Mouse (Mus musculus) limb, embryonic 14.5 days (tissue): ENCODE data around the gene Tigit. TPM values are rescaled to one million over a fixed set of nuclear protein-coding genes. Genes with fewer than 3 reads are reported as not detected.

Source experiments
- ATAC-seq: fragments of 200-750 bp; cut with Nextera tagmentation; 2 replicates; pipeline ENCODE4 v1.8.0; 2017; ENCODE audit warnings: low read depth, moderate number of reproducible peaks, moderate TSS enrichment; ENCODE audit not compliant: low FRiP score
- DNase-seq: peaks from one replicate; pipeline ENCODE4 v3.0.0-alpha.2; 2015; ENCODE audit warnings: low spot score
- H3K27ac ChIP-seq: fragments of 300-500 bp; sonication (generic); replicated peaks from 2 replicates; pipeline ENCODE4 v1.5.1; 2014; ENCODE audit warnings: low read depth, mild to moderate bottlenecking, low read length, moderate library complexity, mixed read lengths
- H3K27me3 ChIP-seq: fragments of 300-500 bp; sonication (generic); 2 replicates; pipeline ENCODE4 v1.6.1; 2014; ENCODE audit warnings: low read length, mixed read lengths; ENCODE audit not compliant: control insufficient read depth, insufficient read depth
- H3K36me3 ChIP-seq: fragments of 300-500 bp; sonication (generic); 2 replicates; pipeline ENCODE4 v1.6.1; 2014; ENCODE audit warnings: mild to moderate bottlenecking, low read length, moderate library complexity, mixed read lengths; ENCODE audit not compliant: control insufficient read depth, insufficient read depth
- H3K4me1 ChIP-seq: fragments of 300-500 bp; sonication (generic); 2 replicates; pipeline ENCODE4 v1.6.1; 2014; ENCODE audit warnings: antibody characterized with exemption, low read length, mixed read lengths; ENCODE audit not compliant: control insufficient read depth, insufficient read depth
- H3K4me2 ChIP-seq: fragments of 300-500 bp; sonication (generic); replicated peaks from 2 replicates; pipeline ENCODE4 v1.6.1; 2014; ENCODE audit warnings: low read depth, mild to moderate bottlenecking, low read length, moderate library complexity; ENCODE audit not compliant: severe bottlenecking
- H3K4me3 ChIP-seq: fragments of 300-500 bp; sonication (generic); replicated peaks from 2 replicates; pipeline ENCODE4 v1.5.1; 2014; ENCODE audit warnings: low read length
- H3K9ac ChIP-seq: fragments of 300-500 bp; sonication (generic); 2 replicates; pipeline ENCODE4 v1.6.1; 2014; ENCODE audit warnings: mild to moderate bottlenecking, low read depth, low read length, moderate library complexity; ENCODE audit not compliant: severe bottlenecking
- H3K9me3 ChIP-seq: fragments of 300-500 bp; sonication (generic); 2 replicates; pipeline ENCODE4 v1.6.1; 2016; ENCODE audit warnings: low read length; ENCODE audit not compliant: control insufficient read depth
- POLR2A ChIP-seq: fragments of 200-500 bp; IDR thresholded peaks from 2 replicates; pipeline ENCODE4 v1.8.0; 2012; ENCODE audit warnings: inconsistent platforms, mild to moderate bottlenecking, moderate library complexity, borderline replicate concordance; ENCODE audit not compliant: insufficient read depth, insufficient read length; ENCODE audit errors: extremely low read depth
- WGBS: fragments of 180-500 bp; shearing (Covaris S2); extraction: QIAGEN DNeasy Blood & Tissue Kit; methylation state at CpG from one replicate; pipeline ENCODE4 v1.1.7; 2014; 5-methylcytosine and 5-hydroxymethylcytosine counted together
- polyA plus RNA-seq, 2 experiments: library from polyadenylated mRNA; depleted of rRNA in 1 of 2; stranded (reverse) in 1 of 2; unstranded in 1 of 2; fragments of >200 nt; fragmentation: Nextera tagmentation in 1 of 2; extraction: Ambion mirVana in 1 of 2; gene quantifications; 2 replicates each; pipeline versions ENCODE4 v1.2.1 to v1.2.3; 2012 to 2014

Tigit gene
- polyA plus RNA-seq, 2 experiments = not detected

- TF ChIP-seq POLR2A = no peak
- Histone ChIP-seq H3K4me1 (no peaks in the 10 kb centered on the region), H3K4me3 (no peak overlapping the region), H3K36me3 (no peaks in the 10 kb centered on the region), H3K27me3 (no peaks in the 10 kb centered on the region), H3K9ac (no peak overlapping the region), H3K9me3 (no peaks in the 10 kb centered on the region), H3K27ac (no peak overlapping the region), H3K4me2 (no peak overlapping the region)
- DNase-seq = no peak
- ATAC-seq = no peak
- WGBS = 93% methylated on average over 7 of the region's 7 CpGs
These were observed 33.8 kb upstream of the Tigit start for GRCm38 (mm10) chr16:43697772-43698171.

- 84% methylated on average over 7 of the region's 7 CpGs for WGBS
- no peaks in the 10 kb centered on the region for H3K36me3 ChIP-seq
- no peak overlapping the region for H3K27ac ChIP-seq
- no peaks in the 10 kb centered on the region for H3K4me1 ChIP-seq
- H3K4me3 ChIP-seq = no peak overlapping the region
- H3K27me3 ChIP-seq = no peaks in the 10 kb centered on the region
- no peak overlapping the region for H3K9ac ChIP-seq
- no peaks in the 10 kb centered on the region for H3K9me3 ChIP-seq
- H3K4me2 ChIP-seq = no peak overlapping the region
- ATAC-seq (no peak), DNase-seq (no peak)
- no peak for TF ChIP-seq POLR2A
These were observed 31.9 kb upstream of the Tigit start for GRCm38 (mm10) chr16:43695852-43696251.

- Histone ChIP-seq H3K27me3 (no peaks in the 10 kb centered on the region), H3K4me2 (no peak overlapping the region), H3K9me3 (no peaks in the 10 kb centered on the region), H3K4me3 (no peak overlapping the region), H3K4me1 (no peaks in the 10 kb centered on the region), H3K27ac (no peak overlapping the region), H3K36me3 (no peaks in the 10 kb centered on the region), H3K9ac (no peak overlapping the region)
- WGBS = 75% methylated on average over 11 of the region's 11 CpGs
- TF ChIP-seq POLR2A = no peak
- ATAC-seq (no peak), DNase-seq (no peak)
These were observed 30.2 kb upstream of the Tigit start for GRCm38 (mm10) chr16:43694104-43694503.

- Histone ChIP-seq H3K9me3 (no peaks in the 10 kb centered on the region), H3K4me1 (no peaks in the 10 kb centered on the region), H3K4me2 (no peak overlapping the region), H3K27ac (no peak overlapping the region), H3K4me3 (no peak overlapping the region), H3K36me3 (no peaks in the 10 kb centered on the region), H3K27me3 (no peaks in the 10 kb centered on the region), H3K9ac (no peak overlapping the region)
- WGBS = 87% methylated on average over 4 of the region's 4 CpGs
- ATAC-seq (no peak), DNase-seq (no peak)
- no peak for TF ChIP-seq POLR2A
These were observed 28.7 kb upstream of the Tigit start for GRCm38 (mm10) chr16:43692611-43693010.

GRCm38 (mm10) chr16:43691741-43692140 is 27.8 kb upstream of the Tigit start:
- H3K9me3 ChIP-seq = no peaks in the 10 kb centered on the region
- no peaks in the 10 kb centered on the region for H3K36me3 ChIP-seq
- no peak for TF ChIP-seq POLR2A
- no peak overlapping the region for H3K4me3 ChIP-seq
- H3K27ac ChIP-seq = no peak overlapping the region
- WGBS = 96% methylated on average over 5 of the region's 5 CpGs
- no peaks in the 10 kb centered on the region for H3K27me3 ChIP-seq
- ATAC-seq (no peak), DNase-seq (no peak)
- H3K4me1 ChIP-seq = no peaks in the 10 kb centered on the region
- H3K9ac ChIP-seq = no peak overlapping the region
- no peak overlapping the region for H3K4me2 ChIP-seq

GRCm38 (mm10) chr16:43690912-43691311 is 27.0 kb upstream of the Tigit start:
- ATAC-seq (no peak), DNase-seq (no peak)
- no peak overlapping the region for H3K9ac ChIP-seq
- no peaks in the 10 kb centered on the region for H3K27me3 ChIP-seq
- no peak for TF ChIP-seq POLR2A
- H3K27ac ChIP-seq = no peak overlapping the region
- no peaks in the 10 kb centered on the region for H3K9me3 ChIP-seq
- H3K36me3 ChIP-seq = no peaks in the 10 kb centered on the region
- no peak overlapping the region for H3K4me2 ChIP-seq
- no peaks in the 10 kb centered on the region for H3K4me1 ChIP-seq
- 80% methylated on average over 2 of the region's 2 CpGs for WGBS
- no peak overlapping the region for H3K4me3 ChIP-seq
